Mouse (Mus musculus): Measurements from ENCODE around the gene Nsa2. TPM values are rescaled to one million over a fixed set of nuclear protein-coding genes. Genes with fewer than 3 reads are reported as not detected.

The Nsa2 gene
- polyA plus RNA-seq (2012), result 10.0 and 10.1 TPM in 2 replicates

DNA sequence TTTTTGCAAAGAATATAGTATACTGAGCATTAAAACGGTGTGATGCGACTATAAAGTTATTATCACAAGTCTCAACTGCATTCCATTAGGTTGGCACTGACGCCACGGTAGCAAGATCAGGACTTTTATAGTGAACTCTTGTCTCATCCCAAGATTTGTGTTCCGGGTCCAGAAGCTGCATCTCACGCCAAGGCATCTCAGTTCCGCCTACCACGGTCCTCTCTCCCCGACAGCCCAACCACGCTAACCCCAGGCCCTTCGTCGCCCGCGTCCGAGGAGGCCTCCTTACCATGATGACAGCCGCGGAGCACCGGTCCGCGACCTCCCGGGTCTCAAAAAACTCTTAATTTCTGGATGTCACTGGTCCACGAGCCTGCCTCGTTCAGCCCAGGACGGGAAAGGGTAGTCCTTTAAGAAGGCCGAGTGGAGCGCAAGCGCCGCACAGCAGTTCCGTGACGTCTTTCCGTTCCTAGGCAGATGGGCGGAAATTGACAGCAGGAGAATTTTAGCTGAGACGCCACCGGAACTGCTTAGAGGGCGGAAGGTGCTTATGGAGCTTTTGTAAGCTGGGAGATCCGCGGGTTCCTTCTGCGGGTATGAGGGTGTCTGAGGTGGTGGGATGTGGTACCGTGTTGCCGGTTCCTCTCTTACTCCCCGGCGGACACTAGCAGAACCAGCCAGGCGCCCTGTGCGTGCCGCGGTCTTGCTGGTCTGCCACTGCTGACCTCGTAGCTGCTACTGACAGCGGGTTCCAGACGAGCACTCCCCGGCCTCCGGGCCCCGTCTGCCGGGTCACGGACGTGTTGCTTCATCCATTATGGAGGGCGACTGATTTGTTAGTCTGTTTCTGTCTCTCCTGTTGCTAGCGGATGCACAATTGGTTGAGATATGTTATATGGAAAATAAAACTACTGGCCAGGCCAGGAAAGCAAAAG, at the start of gene Nsa2, which contains the start of gene Gfm2:
Gene Nsa2, minus strand, starts transcription at position 472 of the 935 bp plus-strand sequence.
Gene Gfm2, plus strand, starts transcription at position 472 of the 935 bp plus-strand sequence.
- TF ChIP-seq GATA1 (IDR thresholded peaks at IDR 0.05; ENCODE audit: low read length), result no peak

DNA sequence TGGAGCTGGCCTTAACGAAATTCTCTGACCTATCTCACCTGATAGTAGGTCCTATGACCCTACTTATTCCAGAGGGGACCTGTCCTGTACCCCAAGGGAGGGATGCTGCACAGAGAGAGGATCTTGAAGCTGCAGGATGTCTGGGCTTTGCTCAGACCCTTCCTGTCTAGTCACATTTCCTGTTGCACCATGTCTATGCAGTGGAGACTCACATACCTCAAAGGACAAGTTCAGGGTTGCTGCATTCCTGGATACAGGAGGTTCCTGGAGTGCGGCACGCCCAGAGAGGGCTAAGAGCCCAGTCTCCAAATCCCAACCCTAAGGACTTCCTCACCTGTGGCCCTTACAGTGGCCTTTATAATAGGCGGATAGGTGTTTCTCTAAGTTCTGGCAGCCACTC, 48.6 kb upstream of the Nsa2 start:
- no peak for TF ChIP-seq GATA1 (IDR thresholded peaks at IDR 0.05; ENCODE audit: low read length)

DNA sequence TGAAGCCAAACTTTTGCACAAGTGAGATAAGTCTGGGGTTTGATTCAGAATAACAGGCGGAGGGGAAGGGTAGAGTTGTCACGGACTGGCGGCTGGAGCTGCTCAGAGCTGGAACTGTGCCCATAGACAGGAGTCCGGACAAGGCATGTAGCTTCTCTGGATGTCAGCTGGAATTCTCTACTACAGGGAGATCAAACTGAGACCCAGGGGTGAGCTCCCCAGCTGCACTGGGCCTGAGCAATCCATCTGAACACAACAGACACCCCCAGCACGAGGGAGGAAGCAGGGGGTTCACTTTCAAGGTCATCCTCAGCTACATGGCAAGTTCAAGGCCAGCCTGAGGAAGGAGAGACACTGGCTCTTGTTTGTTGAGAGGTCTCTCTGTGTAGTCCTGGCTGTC, 46.9 kb upstream of the Nsa2 start:
- no peak for TF ChIP-seq GATA1 (IDR thresholded peaks at IDR 0.05; ENCODE audit: low read length)

DNA sequence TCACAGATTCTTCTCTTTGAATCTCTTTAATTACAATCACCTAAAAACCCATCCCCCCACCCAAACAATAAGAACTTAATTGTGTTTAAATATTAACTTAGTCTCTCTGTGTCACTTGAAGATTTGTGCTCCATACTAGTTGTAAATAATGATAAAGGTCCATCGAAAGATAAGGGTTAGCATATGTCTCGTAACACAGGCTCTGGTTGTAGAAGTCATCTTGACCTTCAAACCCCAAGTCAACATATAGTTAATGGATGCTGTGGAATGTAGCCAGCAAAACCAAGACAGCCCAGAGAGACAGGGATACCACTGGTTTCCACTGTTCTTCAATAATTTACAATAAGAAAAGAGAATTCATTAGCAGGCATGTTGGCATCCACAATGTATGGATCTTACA, 46.4 kb upstream of the Nsa2 start:
- TF ChIP-seq GATA1 (IDR thresholded peaks at IDR 0.05; ENCODE audit: low read length), result no peak

DNA sequence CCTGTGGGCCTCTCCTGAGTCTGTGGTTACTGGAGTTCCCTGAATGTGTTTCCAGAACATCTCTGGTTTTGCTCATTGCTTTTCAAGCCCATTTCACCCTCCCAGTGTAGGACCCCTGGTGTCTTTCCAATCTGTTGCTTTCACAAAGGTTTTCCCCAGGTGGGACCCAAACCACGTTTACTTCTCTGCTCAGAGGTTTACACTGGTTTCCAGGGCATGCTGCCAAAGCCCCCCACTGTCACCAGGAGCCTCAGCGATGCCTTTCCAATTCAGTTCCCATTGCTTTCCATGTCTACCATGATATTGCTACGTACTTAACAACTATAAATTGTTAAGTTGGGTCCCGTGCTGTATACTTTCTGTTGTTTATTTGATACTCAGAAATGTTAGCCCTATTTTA, 45.1 kb upstream of the Nsa2 start:
- no peak for TF ChIP-seq GATA1 (IDR thresholded peaks at IDR 0.05; ENCODE audit: low read length)

DNA sequence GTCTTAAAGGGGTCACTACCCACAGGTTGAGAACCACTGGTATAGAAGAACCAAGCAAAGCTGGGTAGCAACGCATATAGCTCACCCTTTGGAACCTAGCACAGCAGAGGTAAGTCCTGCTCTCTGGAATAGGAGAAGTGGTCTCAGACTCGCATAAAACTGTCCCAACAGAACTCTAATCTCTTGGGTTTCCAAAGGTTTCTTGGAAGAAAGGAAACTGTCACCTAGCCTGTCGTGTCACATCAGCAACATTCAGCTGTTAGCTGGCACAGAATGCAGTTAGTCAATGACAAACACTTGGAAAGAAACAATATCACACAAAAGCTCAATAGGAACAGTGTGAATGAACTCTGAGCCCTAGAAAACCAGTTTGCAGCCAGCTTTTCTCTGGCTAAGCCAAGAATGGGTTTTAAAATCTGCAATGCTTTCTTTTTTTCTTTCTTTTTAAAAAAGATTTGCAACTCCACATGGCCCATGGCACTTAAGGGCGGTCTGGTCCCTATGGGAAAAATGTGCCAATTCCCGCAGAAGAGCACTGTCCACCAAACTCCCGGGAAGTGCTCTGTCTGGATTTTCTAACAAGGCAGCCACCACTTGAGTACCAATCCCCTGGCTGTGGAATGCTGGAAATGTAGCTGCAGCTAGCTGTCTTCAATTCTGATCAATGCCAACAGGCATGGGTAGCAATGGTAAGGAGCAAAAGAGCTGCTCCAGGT, 42.5 kb upstream of the Nsa2 start:
- no peak for TF ChIP-seq GATA1 (IDR thresholded peaks at IDR 0.05; ENCODE audit: low read length)

DNA sequence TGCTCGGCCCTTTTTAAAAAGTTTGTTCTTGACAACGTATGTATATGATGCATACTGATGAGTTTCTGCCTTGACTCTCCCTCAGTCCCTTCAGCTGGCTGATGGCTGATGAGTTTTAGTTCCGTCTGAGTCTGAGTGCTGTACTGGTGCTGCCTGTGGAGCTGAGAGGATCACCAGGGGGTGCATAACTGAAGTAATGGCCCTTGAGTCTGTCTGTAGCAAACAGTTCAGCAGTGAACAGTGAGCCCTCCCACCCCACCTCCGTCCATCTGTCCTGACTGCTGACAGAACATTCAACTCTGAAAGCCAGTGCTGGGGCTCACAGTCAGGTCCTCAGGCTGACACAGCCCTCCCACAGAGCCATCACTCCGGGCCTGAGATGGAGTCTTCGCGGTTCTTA, 41.2 kb upstream of the Nsa2 start:
- TF ChIP-seq GATA1 (IDR thresholded peaks at IDR 0.05; ENCODE audit: low read length), result no peak

DNA sequence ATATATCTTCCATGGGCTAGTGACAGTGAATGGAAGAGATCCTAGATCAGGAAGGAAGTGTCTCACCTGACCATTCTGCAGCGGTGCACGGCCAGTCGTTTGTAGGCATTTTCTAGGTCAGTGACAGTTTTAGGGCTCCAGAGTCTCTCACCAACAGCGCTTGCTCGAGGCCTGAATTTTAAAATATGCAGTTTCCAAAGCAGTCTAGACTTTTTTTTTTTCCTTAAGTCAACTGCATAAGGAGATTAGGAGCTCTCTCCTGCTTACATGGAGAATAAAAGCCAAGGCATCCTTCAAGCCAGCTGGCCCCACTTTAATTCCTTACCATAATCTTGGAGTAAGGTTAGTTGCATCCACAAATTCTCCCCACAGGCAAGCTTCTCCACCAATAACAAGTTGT, 39.0 kb upstream of the Nsa2 start:
- no peak for TF ChIP-seq GATA1 (IDR thresholded peaks at IDR 0.05; ENCODE audit: low read length)

DNA sequence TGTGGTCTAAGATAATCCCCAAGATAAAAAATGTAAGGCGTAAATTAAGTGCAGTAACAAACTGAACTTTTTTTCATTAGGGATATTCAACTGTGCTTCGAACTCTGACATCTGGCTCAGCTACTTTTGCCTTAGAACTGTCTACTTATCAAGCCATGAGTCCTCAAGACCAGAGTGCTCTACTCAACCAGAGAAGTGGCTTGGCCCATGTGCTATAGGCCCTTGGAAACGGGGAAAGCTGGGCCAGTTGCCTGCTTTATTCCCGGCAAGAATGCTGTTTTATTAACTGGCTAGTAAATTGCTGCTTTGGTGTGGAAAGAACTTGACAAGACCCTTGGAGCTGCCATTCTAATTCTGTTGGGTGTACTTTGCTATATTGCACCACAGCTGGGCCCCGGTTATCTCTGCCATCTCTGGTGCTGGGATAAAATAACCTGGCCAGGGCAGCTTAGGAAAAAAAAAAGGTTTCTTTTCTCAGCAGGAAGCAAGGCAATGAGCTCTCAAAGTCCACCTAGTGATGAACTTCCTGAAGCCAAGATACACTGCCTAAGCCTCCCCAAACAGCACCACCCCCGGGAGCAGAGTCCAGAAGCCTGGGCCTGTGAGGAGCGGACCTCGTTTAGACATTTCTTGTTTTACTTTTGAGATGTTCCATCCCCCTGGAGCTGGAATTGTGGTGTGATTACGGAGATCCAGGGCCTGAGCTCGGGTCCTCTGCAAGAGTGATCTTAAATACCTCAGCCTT, 38.0 kb upstream of the Nsa2 start:
- no peak for TF ChIP-seq GATA1 (IDR thresholded peaks at IDR 0.05; ENCODE audit: low read length)

DNA sequence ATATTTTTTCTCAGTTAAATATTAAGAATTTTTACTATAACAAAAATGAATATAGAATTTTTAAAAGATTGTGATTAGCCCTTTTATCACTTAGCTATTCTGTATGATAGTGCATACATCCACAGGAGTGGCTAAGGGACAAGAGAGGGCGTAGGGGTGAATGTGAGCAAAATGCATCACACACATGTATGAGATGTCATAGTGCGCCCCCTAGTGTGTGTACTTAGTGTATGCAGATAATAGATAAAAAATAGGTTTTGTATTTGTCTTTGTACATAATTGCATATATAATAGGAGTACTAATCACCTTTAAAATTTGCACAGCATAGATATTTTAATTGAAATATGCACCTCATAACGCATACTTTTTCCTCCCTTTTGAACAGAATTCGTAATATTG, 8.1 kb upstream of the Nsa2 start:
- no peak for TF ChIP-seq GATA1 (IDR thresholded peaks at IDR 0.05; ENCODE audit: low read length)

DNA sequence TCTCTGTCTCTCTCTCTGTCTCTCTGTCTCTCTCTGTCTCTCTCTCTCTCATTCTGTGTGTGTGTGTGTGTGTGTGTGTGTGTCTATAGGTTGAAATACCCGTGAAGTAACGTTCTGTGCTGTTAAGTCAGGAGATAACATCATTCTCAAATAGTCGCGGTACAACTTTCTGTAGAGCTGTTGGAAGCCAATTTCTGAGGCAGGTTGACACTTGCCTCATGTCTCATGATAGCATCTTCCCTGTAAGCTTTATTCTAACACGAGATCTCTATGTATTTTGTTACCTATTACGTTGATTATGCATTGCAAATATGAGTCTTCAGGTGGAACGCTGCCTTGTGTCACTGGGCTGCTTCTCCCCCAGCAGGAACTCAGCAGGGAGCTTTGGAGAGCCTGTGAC, 4.6 kb upstream of the Nsa2 start:
- TF ChIP-seq GATA1 (IDR thresholded peaks at IDR 0.05; ENCODE audit: low read length), result no peak

DNA sequence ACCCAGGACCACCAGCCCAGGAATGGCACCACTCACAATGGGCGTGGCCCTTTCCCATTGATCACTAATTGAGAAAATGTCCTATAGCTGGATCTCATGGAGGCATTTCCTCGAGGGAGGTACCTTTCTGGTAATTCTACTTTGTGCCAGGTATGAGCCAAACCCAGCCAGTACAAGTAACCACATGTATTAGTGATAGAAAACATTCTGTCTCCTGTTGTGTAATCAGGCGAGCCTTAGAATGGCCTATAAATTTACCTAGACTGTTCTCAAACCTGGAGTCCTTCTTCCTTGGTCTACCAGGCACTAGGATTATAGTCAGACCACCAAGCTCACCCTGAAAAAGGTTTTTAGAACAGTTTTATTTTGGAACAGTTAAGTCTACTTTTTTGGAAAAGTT, 16.4 kb downstream of the Nsa2 start:
- TF ChIP-seq GATA1 (IDR thresholded peaks at IDR 0.05; ENCODE audit: low read length), result no peak

DNA sequence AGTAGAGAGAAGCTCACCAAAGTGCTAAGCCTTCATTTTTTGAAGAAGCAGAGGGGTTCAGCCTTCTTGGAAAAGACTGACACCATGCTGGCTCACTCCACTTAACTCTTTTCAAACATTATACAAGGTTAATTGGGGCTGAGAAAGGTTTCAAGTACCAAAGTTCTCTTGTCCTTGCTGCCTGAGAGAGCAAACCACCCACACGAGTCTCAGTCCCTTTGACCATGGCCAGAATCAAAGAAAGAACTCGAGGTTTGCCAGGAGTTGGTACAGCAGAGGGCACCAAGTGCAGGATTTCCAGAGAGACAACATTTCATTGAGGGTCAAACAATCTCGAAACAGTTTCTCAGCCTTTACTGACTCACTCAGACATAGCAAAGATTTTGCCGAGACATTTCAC, 28.7 kb downstream of the Nsa2 start:
- no peak for TF ChIP-seq GATA1 (IDR thresholded peaks at IDR 0.05; ENCODE audit: low read length)

DNA sequence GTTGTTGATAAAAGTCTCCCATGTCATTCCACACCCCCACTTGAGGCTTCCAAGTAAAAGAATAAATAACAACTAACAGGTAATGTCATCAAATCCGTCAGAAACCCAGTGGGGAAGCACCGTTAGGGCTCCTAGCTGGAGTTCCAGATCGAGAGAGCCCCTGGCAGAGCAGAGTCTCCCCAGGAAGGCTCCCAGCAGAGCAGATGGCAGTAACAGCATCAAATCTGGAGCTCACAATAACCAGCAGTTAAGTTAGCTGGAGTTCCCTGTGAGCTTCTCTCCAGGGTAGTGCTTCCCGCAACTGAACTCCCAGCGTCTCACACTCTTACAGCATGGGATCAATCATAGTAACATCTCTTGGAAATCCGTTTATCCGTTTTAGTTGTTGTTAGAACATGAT, 32.7 kb downstream of the Nsa2 start:
- TF ChIP-seq GATA1 (IDR thresholded peaks at IDR 0.05; ENCODE audit: low read length), result no peak

DNA sequence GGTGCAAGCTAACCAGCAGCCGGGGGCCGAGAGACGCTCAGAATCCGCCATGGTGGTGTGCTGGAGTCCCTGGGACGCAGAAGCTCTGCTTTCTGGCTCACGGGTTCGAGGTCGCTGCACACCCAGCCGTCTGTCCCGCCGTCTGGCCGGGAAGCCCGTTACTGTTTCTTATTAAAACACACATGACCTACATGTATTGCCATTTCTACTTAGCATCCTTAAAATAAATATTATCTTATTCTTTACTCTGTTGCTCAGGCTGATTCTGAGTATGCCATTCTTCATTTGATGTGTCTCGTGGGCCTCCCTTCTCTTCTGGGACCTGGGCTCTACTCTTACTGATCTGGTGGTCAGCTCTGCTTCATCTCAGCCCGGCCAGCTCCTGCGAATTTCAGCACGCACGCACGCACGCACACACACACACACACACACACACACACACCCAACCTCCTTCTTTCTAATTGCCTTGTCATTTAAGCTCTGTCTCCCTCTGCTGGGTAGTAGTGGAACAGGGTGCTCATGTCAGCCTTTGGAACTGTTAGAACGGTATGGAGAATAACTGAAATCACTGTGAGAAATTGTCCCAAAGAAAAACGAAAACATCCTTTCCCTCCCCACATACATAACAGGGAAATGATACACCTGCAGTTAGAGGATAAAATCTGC, 38.4 kb downstream of the Nsa2 start, which contains the start of gene Gm6169:
Gene Gm6169, minus strand, starts transcription at position 51 of the 666 bp plus-strand sequence.
- no peak for TF ChIP-seq GATA1 (IDR thresholded peaks at IDR 0.05; ENCODE audit: low read length)
